Mouse (Mus musculus) ES-Bruce4 (cell line): ENCODE results near the gene Armc9. TPM values are rescaled to one million over a fixed set of nuclear protein-coding genes. Genes with fewer than 3 reads are reported as not detected.

Experiments used
- H3K27ac ChIP-seq: 2 replicates; pipeline ENCODE4 v1.5.1; 2012; ENCODE audit warnings: low read length, inconsistent platforms; ENCODE audit not compliant: insufficient read depth
- H3K27me3 ChIP-seq: 2 replicates; pipeline ENCODE4 v1.6.1; 2012; ENCODE audit warnings: mild to moderate bottlenecking, low read length, inconsistent platforms; ENCODE audit not compliant: control insufficient read depth, poor library complexity, insufficient read depth, severe bottlenecking
- H3K36me3 ChIP-seq: 2 replicates; pipeline ENCODE4 v1.6.1; 2012; ENCODE audit warnings: inconsistent platforms, mild to moderate bottlenecking, low read length, moderate library complexity; ENCODE audit not compliant: control insufficient read depth, poor library complexity, insufficient read depth, severe bottlenecking
- H3K4me1 ChIP-seq: one replicate; pipeline ENCODE4 v1.8.1; 2011; ENCODE audit warnings: low read length; ENCODE audit not compliant: control insufficient read depth, insufficient read depth
- H3K4me3 ChIP-seq: 2 replicates; pipeline ENCODE4 v1.5.1; 2011; ENCODE audit warnings: low read depth, mild to moderate bottlenecking, low read length
- H3K9ac ChIP-seq: 2 replicates; pipeline ENCODE4 v1.6.1; 2012; ENCODE audit warnings: low read depth, mild to moderate bottlenecking, inconsistent platforms; ENCODE audit not compliant: poor library complexity, severe bottlenecking
- H3K9me3 ChIP-seq: replicated peaks from 2 replicates; pipeline ENCODE4 v1.6.1; 2012; ENCODE audit warnings: mild to moderate bottlenecking, low read length, inconsistent platforms; ENCODE audit not compliant: control insufficient read depth, poor library complexity, insufficient read depth, severe bottlenecking
- CTCF ChIP-seq: IDR thresholded peaks from one replicate; pipeline ENCODE4 v1.8.1; 2011; ENCODE audit warnings: low read depth, low read length
- EP300 ChIP-seq: IDR thresholded peaks from 2 replicates; pipeline ENCODE4 v1.6.1; 2011; ENCODE audit warnings: low read depth, low read length; ENCODE audit not compliant: insufficient read depth
- POLR2A ChIP-seq: IDR thresholded peaks from one replicate; pipeline ENCODE4 v1.8.1; 2011; ENCODE audit warnings: low read length; ENCODE audit not compliant: insufficient read depth
- polyA plus RNA-seq: library from polyadenylated mRNA; stranded (reverse); fragments of >200 nt; gene quantifications from 2 replicates; pipeline ENCODE4 v1.2.4, GENCODE M21; 2011; ENCODE audit warnings: low read depth; ENCODE audit not compliant: missing spikeins, insufficient read depth, insufficient read length

Gene Armc9
- polyA plus RNA-seq, 1 experiment, result 13.7 TPM

- H3K36me3 ChIP-seq, result no peaks in the 10 kb centered on the region
- peaks cover 10% of the 10 kb centered on the region for H3K4me1 ChIP-seq
- H3K27ac ChIP-seq, result no peak overlapping the region
- no peaks in the 10 kb centered on the region for H3K27me3 ChIP-seq
- no peak overlapping the region for H3K9ac ChIP-seq
- no peak overlapping the region for H3K4me3 ChIP-seq
- H3K9me3 ChIP-seq, result no peaks in the 10 kb centered on the region
- peak; percentile 100 for TF ChIP-seq CTCF
- TF ChIP-seq POLR2A, result no peak
- TF ChIP-seq EP300, result peak; percentile 75
Measured at GRCm38 (mm10) chr1:86178462-86179253, 24.1 kb downstream of the Armc9 start.

- Histone ChIP-seq H3K27me3 (no peaks in the 10 kb centered on the region), H3K9me3 (no peaks in the 10 kb centered on the region), H3K4me3 (no peak overlapping the region), H3K4me1 (peaks cover 13% of the 10 kb centered on the region), H3K27ac (no peak overlapping the region), H3K9ac (no peak overlapping the region), H3K36me3 (no peaks in the 10 kb centered on the region)
- TF ChIP-seq POLR2A (no peak), EP300 (peak; percentile 84)
Measured at GRCm38 (mm10) chr1:86182004-86182709, 27.6 kb downstream of the Armc9 start.

GRCm38 (mm10) chr1:86183577-86184263 lies 29.1 kb downstream of the Armc9 start:
- Histone ChIP-seq H3K9ac (no peak overlapping the region), H3K9me3 (no peaks in the 10 kb centered on the region), H3K4me1 (peaks cover 17% of the 10 kb centered on the region), H3K27me3 (no peaks in the 10 kb centered on the region), H3K4me3 (no peak overlapping the region), H3K27ac (no peak overlapping the region), H3K36me3 (no peaks in the 10 kb centered on the region)
- TF ChIP-seq POLR2A (no peak), CTCF (no peak), EP300 (no peak)

- H3K9ac ChIP-seq, result no peak overlapping the region
- H3K27me3 ChIP-seq, result no peaks in the 10 kb centered on the region
- no peak overlapping the region for H3K4me3 ChIP-seq
- no peaks in the 10 kb centered on the region for H3K36me3 ChIP-seq
- no peaks in the 10 kb centered on the region for H3K9me3 ChIP-seq
- TF ChIP-seq CTCF, result no peak
- no peak for TF ChIP-seq POLR2A
- no peak for TF ChIP-seq EP300
- peak overlapping the region; percentile 10; the same call in 1 of the 2 replicates for H3K27ac ChIP-seq
- peaks cover 11% of the 10 kb centered on the region for H3K4me1 ChIP-seq
Measured at GRCm38 (mm10) chr1:86186762-86187161, 32.2 kb downstream of the Armc9 start.

- H3K4me1 ChIP-seq, result peaks cover 8% of the 10 kb centered on the region
- H3K9me3 ChIP-seq, result no peaks in the 10 kb centered on the region
- TF ChIP-seq EP300, result peak; percentile 76; the same call in 1 of the 2 replicates
- TF ChIP-seq CTCF, result no peak
- TF ChIP-seq POLR2A, result no peak
- no peaks in the 10 kb centered on the region for H3K27me3 ChIP-seq
- H3K36me3 ChIP-seq, result no peaks in the 10 kb centered on the region
- peak overlapping the region; percentile 86 for H3K27ac ChIP-seq
- H3K4me3 ChIP-seq, result no peak overlapping the region
- no peak overlapping the region for H3K9ac ChIP-seq
Measured at GRCm38 (mm10) chr1:86187856-86188255, 33.3 kb downstream of the Armc9 start.

GRCm38 (mm10) chr1:86188271-86188670 lies 33.7 kb downstream of the Armc9 start:
- TF ChIP-seq POLR2A (no peak), EP300 (no peak), CTCF (no peak)
- Histone ChIP-seq H3K4me3 (no peak overlapping the region), H3K9me3 (no peaks in the 10 kb centered on the region), H3K36me3 (no peaks in the 10 kb centered on the region), H3K9ac (no peak overlapping the region), H3K27me3 (no peaks in the 10 kb centered on the region), H3K4me1 (peaks cover 7% of the 10 kb centered on the region), H3K27ac (peak overlapping the region; percentile 86)
